Mouse (Mus musculus): Measurements from ENCODE around the gene Pygm. TPM values are rescaled to one million over a fixed set of nuclear protein-coding genes. Genes with fewer than 3 reads are reported as not detected.

Gene Pygm
- polyA plus RNA-seq, 1 experiment from 2014 or later = 1.0 TPM

GRCm38 (mm10) chr19:6427653-6428434 is 43.6 kb downstream of the Pygm start:
- CTCF ChIA-PET = interaction anchor here (2.1 kb wide), 1 partner anchor 10 kb away, joined by 5 read pairs; no protein-coding TSS in a partner anchor
- ATAC-seq = no peak

GRCm38 (mm10) chr19:6428501-6429200 is 44.5 kb downstream of the Pygm start:
- TF ChIP-seq CTCF (IDR thresholded peaks at IDR 0.05) = no peak
- DNase-seq (ENCODE audit: low read depth, low spot score) (no peak), ATAC-seq (no peak)
- CTCF ChIA-PET = interaction anchor here (2.1 kb wide), 1 partner anchor 11 kb away, joined by 5 read pairs; no protein-coding TSS in a partner anchor
- POLR2A ChIA-PET = no interaction called here
- H3K27me3 ChIP-seq = peaks cover 72% of the 10 kb centered on the region
- in situ Hi-C loops (cut with MboI; ENCODE audit: low pct_unique_long_range_greater_than_20kb) = no loop called here

More at GRCm38 (mm10) chr19:6427653-6428434, 43.6 kb downstream of the Pygm start:
- in situ Hi-C loops (cut with MboI; ENCODE audit: low pct_unique_long_range_greater_than_20kb) = no loop called here
- no peak for DNase-seq (ENCODE audit: low read depth, low spot score)
- TF ChIP-seq CTCF (IDR thresholded peaks at IDR 0.05) = no peak
- H3K27me3 ChIP-seq = peaks cover 72% of the 10 kb centered on the region
- POLR2A ChIA-PET = no interaction called here

GRCm38 (mm10) chr19:6443016-6443415 is 58.8 kb downstream of the Pygm start:
- CTCF ChIA-PET = interaction anchor here (1.2 kb wide), 1 partner anchor 9 kb away, joined by 3 read pairs; no protein-coding TSS in a partner anchor
- in situ Hi-C loops (cut with MboI; ENCODE audit: low pct_unique_long_range_greater_than_20kb) = no loop called here
- DNase-seq (ENCODE audit: low read depth, low spot score) = no peak

GRCm38 (mm10) chr19:6445761-6446423 is 61.7 kb downstream of the Pygm start:
- CTCF ChIA-PET = no interaction called here

More at GRCm38 (mm10) chr19:6443016-6443415, 58.8 kb downstream of the Pygm start:
- ATAC-seq = no peak
- no peak for TF ChIP-seq CTCF (IDR thresholded peaks at IDR 0.05)
- peaks cover 54% of the 10 kb centered on the region for H3K27me3 ChIP-seq
- POLR2A ChIA-PET = no interaction called here

GRCm38 (mm10) chr19:6446736-6447437 is 62.7 kb downstream of the Pygm start:
- ATAC-seq (no peak), DNase-seq (ENCODE audit: low read depth, low spot score) (no peak)
- POLR2A ChIA-PET = no interaction called here
- CTCF ChIA-PET = no interaction called here
- peaks cover 48% of the 10 kb centered on the region for H3K27me3 ChIP-seq
- TF ChIP-seq CTCF (IDR thresholded peaks at IDR 0.05) = no peak
- in situ Hi-C loops (cut with MboI; ENCODE audit: low pct_unique_long_range_greater_than_20kb) = no loop called here

More at GRCm38 (mm10) chr19:6445761-6446423, 61.7 kb downstream of the Pygm start:
- POLR2A ChIA-PET = no interaction called here
- in situ Hi-C loops (cut with MboI; ENCODE audit: low pct_unique_long_range_greater_than_20kb) = no loop called here
- H3K27me3 ChIP-seq = peaks cover 56% of the 10 kb centered on the region
- ATAC-seq (no peak), DNase-seq (ENCODE audit: low read depth, low spot score) (no peak)
- TF ChIP-seq CTCF (IDR thresholded peaks at IDR 0.05) = no peak

Other genes starting within 250 kb of the Pygm start
- gene Batf2, start 243.4 kb upstream of the Pygm start, polyA plus RNA-seq (2021) = 0.08 TPM
- gene Arl2, start 242.9 kb upstream of the Pygm start, polyA plus RNA-seq (2021) = 122 TPM
- not detected for gene Majin, start 200.0 kb upstream of the Pygm start, polyA plus RNA-seq (2021)
- 0.26 TPM for gene Gpha2, start 158.0 kb upstream of the Pygm start, polyA plus RNA-seq (2021)
- gene Ppp2r5b, start 148.5 kb upstream of the Pygm start, polyA plus RNA-seq (2021) = 172 TPM
- gene Atg2a, start 142.7 kb upstream of the Pygm start, polyA plus RNA-seq (2021) = 32.5 TPM
- gene Ehd1, start 107.7 kb upstream of the Pygm start, polyA plus RNA-seq (2021) = 88.7 TPM
- 41.2 TPM for gene Cdc42bpg, start 77.9 kb upstream of the Pygm start, polyA plus RNA-seq (2021)
- 63.2 TPM for gene Men1, start 49.4 kb upstream of the Pygm start, polyA plus RNA-seq (2021)
- 45.6 TPM for gene Map4k2, start 43.3 kb upstream of the Pygm start, polyA plus RNA-seq (2021)
- gene Sf1, start 20.7 kb upstream of the Pygm start, polyA plus RNA-seq (2021) = 186 TPM
- 7.0 TPM for gene Rasgrp2, start 14.9 kb downstream of the Pygm start, polyA plus RNA-seq (2021)
- gene Nrxn2, start 34.3 kb downstream of the Pygm start, polyA plus RNA-seq (2021) = not detected
- not detected for gene Slc22a12, start 158.6 kb downstream of the Pygm start, polyA plus RNA-seq (2021)

Data from Patski (cell line).